In genomic region chr4:131778616-131779275, GRCm38 (mm10) we compare ENCODE assay signal across 16 mouse cellular contexts.
"Had no signal": no experiment of that assay in that cellular context is flagged by ENCODE, and none has a peak within 500 bp of the region (broad histone marks: within the 10 kb centered on the region; RNA-seq: fewer than 3 reads in every experiment).

No protein-coding gene starts in this region.

- H3K36me3 ChIP-seq: limb, embryonic 10.5 days; liver, embryonic 15.5 days; midbrain, embryonic 15.5 days; neural tube, embryonic 13.5 days had no signal

- H3K4me2 ChIP-seq: liver, embryonic 11.5 days; liver, embryonic 15.5 days; midbrain, embryonic 15.5 days; neural tube, embryonic 13.5 days had no signal

- H3K4me1 ChIP-seq: limb, embryonic 10.5 days; liver, embryonic 15.5 days; midbrain, embryonic 15.5 days had no signal

- H3K27me3 ChIP-seq: midbrain, embryonic 15.5 days; neural tube, embryonic 13.5 days had no signal

- ATAC-seq: lung, postnatal 0 days; midbrain, embryonic 15.5 days had no signal

- H3K9me3 ChIP-seq: limb, embryonic 10.5 days; liver, embryonic 15.5 days; midbrain, embryonic 15.5 days; neural tube, embryonic 13.5 days had no signal

- DNase-seq: kidney, adult 8-10 months; kidney, postnatal 4 days; lung, adult 2 months; lung, postnatal 36 days; right cerebral cortex, adult 18-20 months; right cerebral cortex, postnatal 25 days; thymus, postnatal 4 days had no signal

- H3K4me3 ChIP-seq: layer of hippocampus, adult 2 months; limb, embryonic 10.5 days; liver, embryonic 15.5 days; midbrain, embryonic 15.5 days; neural tube, embryonic 13.5 days had no signal

- H3K9ac ChIP-seq: liver, embryonic 15.5 days; midbrain, embryonic 15.5 days; neural tube, embryonic 13.5 days had no signal

- H3K27ac ChIP-seq: kidney, postnatal 0 days; layer of hippocampus, adult 2 months; limb, embryonic 10.5 days; liver, embryonic 15.5 days; midbrain, embryonic 15.5 days; neural tube, embryonic 13.5 days; stomach, postnatal 0 days had no signal
